Mouse (Mus musculus) CH12.LX (cell line): ENCODE results near the gene Ppp4r4. TPM values are rescaled to one million over a fixed set of nuclear protein-coding genes. Genes with fewer than 3 reads are reported as not detected.

Source experiments
- DNase-seq: peaks from one replicate; pipeline ENCODE4 v3.0.0-alpha.2; 2013; ENCODE audit errors: extremely low read depth
- H3K27ac ChIP-seq: 2 replicates; pipeline ENCODE4 v1.5.1; 2012; ENCODE audit warnings: low read depth, mild to moderate bottlenecking, control low read depth, moderate library complexity; ENCODE audit not compliant: insufficient read depth
- H3K27me3 ChIP-seq: replicated peaks from 2 replicates; pipeline ENCODE3; 2012; ENCODE audit warnings: inconsistent platforms
- H3K36me3 ChIP-seq, 2 experiments: replicated peaks in 1 of 2; 2 replicates each; pipeline versions ENCODE3 to v1.6.1; 2012; ENCODE audit warnings: inconsistent platforms in 1 of 2, low read length in 1 of 2, mild to moderate bottlenecking in 1 of 2, mixed read lengths in 1 of 2, moderate library complexity in 1 of 2; ENCODE audit not compliant: control insufficient read depth in 1 of 2, insufficient read depth in 1 of 2
- H3K4me1 ChIP-seq, 2 experiments: 2 replicates each; pipeline ENCODE4 v1.6.1; 2012; ENCODE audit warnings: inconsistent platforms in 1 of 2, moderate library complexity in 1 of 2; ENCODE audit not compliant: insufficient read depth in 2 of 2, control insufficient read depth in 1 of 2
- H3K4me2 ChIP-seq: 2 replicates; pipeline ENCODE4 v1.6.1; 2012; ENCODE audit warnings: low read depth, mild to moderate bottlenecking, control low read depth; ENCODE audit not compliant: poor library complexity, insufficient read depth, severe bottlenecking
- H3K4me3 ChIP-seq, 3 experiments: fragments of 150-350 bp in 1 of 3; sonication (generic) in 1 of 3; replicated peaks in 1 of 3; 2 replicates each; pipeline versions ENCODE3 to v1.5.1; 2011 to 2012; ENCODE audit warnings: low read depth in 2 of 3, low read length in 2 of 3, mild to moderate bottlenecking in 2 of 3, moderate library complexity in 2 of 3, control low read depth in 1 of 3, improper control_type of control experiment in 1 of 3, inconsistent platforms in 1 of 3, mixed read lengths in 1 of 3; ENCODE audit not compliant: poor library complexity in 1 of 3
- H3K79me2 ChIP-seq: replicated peaks from 2 replicates; pipeline ENCODE4 v1.6.1; 2012; ENCODE audit warnings: mild to moderate bottlenecking, moderate library complexity; ENCODE audit not compliant: control insufficient read depth, poor library complexity, insufficient read depth, severe bottlenecking; ENCODE audit errors: extremely low read depth
- H3K9ac ChIP-seq: 2 replicates; pipeline ENCODE4 v1.6.1; 2012; ENCODE audit warnings: low read depth, mild to moderate bottlenecking, control low read depth, moderate library complexity; ENCODE audit not compliant: insufficient read depth
- H3K9me3 ChIP-seq: replicated peaks from 2 replicates; pipeline ENCODE3; 2012; ENCODE audit warnings: low read length, inconsistent platforms, mixed read lengths
- BHLHE40 ChIP-seq: IDR thresholded peaks from 2 replicates; pipeline ENCODE4 v1.6.1; 2011; ENCODE audit warnings: mild to moderate bottlenecking, low read depth, low read length, improper control_type of control experiment
- CHD1 ChIP-seq: IDR thresholded peaks from 2 replicates; pipeline ENCODE4 v1.6.1; 2012; ENCODE audit warnings: low read depth, low read length, improper control_type of control experiment, inconsistent platforms
- CTCF ChIP-seq, 2 experiments: IDR thresholded peaks in 1 of 2; conservative IDR thresholded peaks in 1 of 2; 2 replicates each; pipeline ENCODE4 v1.5.1; 2011 to 2012; ENCODE audit warnings: low read depth in 2 of 2, low read length in 2 of 2, improper control_type of control experiment in 1 of 2, inconsistent platforms in 1 of 2, mild to moderate bottlenecking in 1 of 2, moderate library complexity in 1 of 2
- ELF1 ChIP-seq: IDR thresholded peaks from 2 replicates; pipeline ENCODE4 v1.6.1; 2014; ENCODE audit warnings: low read depth, mild to moderate bottlenecking, inconsistent platforms, low read length, improper control_type of control experiment
- EP300 ChIP-seq: IDR thresholded peaks from 2 replicates; pipeline ENCODE4 v1.6.1; 2011; ENCODE audit warnings: low read length, improper control_type of control experiment
- ETS1 ChIP-seq: conservative IDR thresholded peaks from 2 replicates; pipeline ENCODE4 v1.6.1; 2012; ENCODE audit warnings: low read depth, mild to moderate bottlenecking, inconsistent platforms, low read length, improper control_type of control experiment, moderate library complexity
- GABPA ChIP-seq: IDR thresholded peaks from 2 replicates; pipeline ENCODE4 v1.6.1; 2012; ENCODE audit warnings: low read depth, low read length, improper control_type of control experiment, inconsistent platforms; ENCODE audit not compliant: insufficient replicate concordance
- JUN ChIP-seq: IDR thresholded peaks from 2 replicates; pipeline ENCODE4 v1.6.1; 2011; ENCODE audit warnings: low read depth, mild to moderate bottlenecking, low read length, improper control_type of control experiment, moderate library complexity; ENCODE audit not compliant: insufficient read depth
- KAT2A ChIP-seq: IDR thresholded peaks from 2 replicates; pipeline ENCODE4 v1.6.1; 2012; ENCODE audit warnings: low read length, improper control_type of control experiment, inconsistent platforms; ENCODE audit not compliant: insufficient replicate concordance
- MAFK ChIP-seq: IDR thresholded peaks from 2 replicates; pipeline ENCODE4 v1.6.1; 2011; ENCODE audit warnings: low read length, improper control_type of control experiment; ENCODE audit not compliant: insufficient replicate concordance
- NELFE ChIP-seq: IDR thresholded peaks from 2 replicates; pipeline ENCODE4 v1.6.1; 2011; ENCODE audit warnings: low read depth, low read length, improper control_type of control experiment
- NRF1 ChIP-seq: IDR thresholded peaks from 2 replicates; pipeline ENCODE4 v1.6.1; 2014; ENCODE audit warnings: low read depth, mild to moderate bottlenecking, inconsistent platforms, low read length, improper control_type of control experiment, moderate library complexity
- POLR2A ChIP-seq: IDR thresholded peaks from 2 replicates; pipeline ENCODE4 v1.6.1; 2011; ENCODE audit warnings: low read depth, mild to moderate bottlenecking, improper control_type of control experiment, low read length
- RAD21 ChIP-seq: IDR thresholded peaks from 2 replicates; pipeline ENCODE4 v1.6.1; 2011; ENCODE audit warnings: low read depth, mild to moderate bottlenecking, low read length, improper control_type of control experiment, moderate library complexity
- SMC3 ChIP-seq: IDR thresholded peaks from 2 replicates; pipeline ENCODE4 v1.6.1; 2011; ENCODE audit warnings: low read depth, low read length, improper control_type of control experiment
- TCF12 ChIP-seq: IDR thresholded peaks from 2 replicates; pipeline ENCODE4 v1.6.1; 2014; ENCODE audit warnings: low read depth, mild to moderate bottlenecking, inconsistent platforms, low read length, improper control_type of control experiment
- USF1 ChIP-seq: IDR thresholded peaks from 2 replicates; pipeline ENCODE4 v1.6.1; 2014; ENCODE audit warnings: low read depth, mild to moderate bottlenecking, inconsistent platforms, low read length, improper control_type of control experiment
- ZNF384 ChIP-seq: IDR thresholded peaks from 2 replicates; pipeline ENCODE4 v1.6.1; 2012; ENCODE audit warnings: low read depth, low read length, improper control_type of control experiment, inconsistent platforms
- dilution Hi-C: fragments of 300-500 bp; cut with MboI; formaldehyde crosslinking; loops from 2 replicates; pipeline ENCODE4 v1.14.3; 2020; ENCODE audit warnings: low sequenced_read_pairs; ENCODE audit not compliant: extremely low pct_unique_long_range_greater_than_20kb, extremely low pct_ligation_motif_present
- in situ Hi-C: fragments of 300-500 bp; cut with MboI; formaldehyde crosslinking; loops from 3 replicates; pipeline ENCODE4 v1.14.3; 2019; ENCODE audit warnings: low sequenced_read_pairs, low pct_ligation_motif_present, low pct_unique_long_range_greater_than_20kb, mixed read lengths
- polyA plus RNA-seq: library from polyadenylated mRNA; unstranded; fragments of >175 nt; gene quantifications from 2 replicates; pipeline ENCODE4 v1.2.1, GENCODE M21; 2012; ENCODE audit warnings: low read depth; ENCODE audit not compliant: insufficient read length
- total RNA-seq, 2 experiments: library from RNA; depleted of rRNA; stranded (reverse); fragments of 300-350 nt in 1 of 2; fragments of >200 nt in 1 of 2; gene quantifications; 2 replicates each; pipeline ENCODE4 v1.2.3; 2012 to 2014

The Ppp4r4 gene
- total and polyA plus RNA-seq, 3 experiments: 0.38 to 1.7 (median 0.68) TPM

DNA sequence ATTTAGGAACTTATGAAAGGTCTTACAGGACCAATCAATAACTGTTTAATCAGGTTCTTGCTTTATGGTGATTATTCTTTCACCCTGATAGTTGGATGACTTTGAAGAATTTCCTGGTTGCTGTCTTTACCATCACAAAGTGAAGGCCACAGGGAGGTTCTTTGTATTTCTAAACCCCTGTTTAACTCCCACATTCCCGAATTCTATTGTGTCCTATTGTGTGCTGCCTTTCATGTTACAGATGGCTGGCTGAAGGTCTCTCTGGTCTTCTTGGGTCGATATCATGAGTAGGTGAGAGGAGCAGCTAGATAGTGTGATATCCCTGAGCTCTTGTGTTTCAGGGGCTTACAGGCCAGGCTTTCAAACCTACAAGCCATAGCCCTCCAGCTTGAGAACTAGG lies 15.4 kb downstream of the Ppp4r4 start:
- Histone ChIP-seq H3K9ac (no peak overlapping the region), H3K27ac (no peak overlapping the region), H3K36me3 (no peaks in the 10 kb centered on the region), H3K4me1 (peaks cover 3 to 22% of the 10 kb centered on the region in 2 experiments; a peak in 3 of 4 replicates), H3K4me2 (no peak overlapping the region), H3K9me3 (no peaks in the 10 kb centered on the region), H3K27me3 (no peaks in the 10 kb centered on the region), H3K4me3 (no peak overlapping the region), H3K79me2 (no peaks in the 10 kb centered on the region)
- in situ Hi-C loops: no loop called here
- no peak for DNase-seq
- dilution Hi-C loops: no loop called here
- TF ChIP-seq POLR2A: no peak
- TF ChIP-seq JUN: no peak
- no peak for TF ChIP-seq RAD21
- no peak for TF ChIP-seq GABPA
- TF ChIP-seq BHLHE40: no peak
- TF ChIP-seq TCF12: no peak
- TF ChIP-seq ETS1: no peak
- TF ChIP-seq SMC3: no peak
- TF ChIP-seq MAFK: no peak
- TF ChIP-seq ELF1: no peak
- no peak for TF ChIP-seq NRF1
- TF ChIP-seq EP300: no peak
- no peak for TF ChIP-seq CTCF (conservative IDR thresholded peaks at IDR 0.05 in 1 of 2, IDR thresholded peaks at IDR 0.05 in 1 of 2; ENCODE audit: low read depth in 2 of 2, low read length in 2 of 2)
- no peak for TF ChIP-seq NELFE
- TF ChIP-seq USF1: no peak
- TF ChIP-seq CHD1: no peak
- TF ChIP-seq ZNF384: no peak

DNA sequence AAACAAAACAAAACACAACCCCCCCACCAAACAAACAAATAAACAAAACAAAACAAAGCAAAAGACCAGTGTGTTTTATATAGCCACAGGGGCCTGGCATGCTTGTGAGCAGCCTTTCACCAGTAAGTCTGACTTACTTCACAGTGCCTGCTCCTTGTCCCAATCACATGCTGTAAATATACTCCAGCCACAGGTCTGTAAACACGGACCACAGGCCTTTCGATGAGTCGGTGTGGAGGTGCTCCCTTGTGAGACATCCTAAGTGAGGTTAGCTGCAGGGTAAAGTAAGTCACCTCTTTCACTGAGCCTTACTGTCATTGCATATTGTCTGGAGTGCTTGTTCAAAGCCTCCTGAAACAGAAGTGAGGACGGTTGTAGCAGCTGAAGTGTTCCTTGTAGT lies 16.4 kb downstream of the Ppp4r4 start:
- Histone ChIP-seq H3K79me2 (no peaks in the 10 kb centered on the region), H3K4me1 (peaks cover 3 to 22% of the 10 kb centered on the region in 2 experiments; a peak in 3 of 4 replicates), H3K27me3 (no peaks in the 10 kb centered on the region), H3K27ac (no peak overlapping the region), H3K9me3 (no peaks in the 10 kb centered on the region), H3K4me2 (no peak overlapping the region), H3K4me3 (no peak overlapping the region), H3K9ac (no peak overlapping the region), H3K36me3 (no peaks in the 10 kb centered on the region)
- dilution Hi-C loops: no loop called here
- DNase-seq: no peak
- TF ChIP-seq KAT2A: no peak
- TF ChIP-seq, all 38 proteins: peak for 0
- in situ Hi-C loops: no loop called here
